Mouse (Mus musculus): ENCODE data around the gene 2310061I04Rik. TPM values are rescaled to one million over a fixed set of nuclear protein-coding genes. Genes with fewer than 3 reads are reported as not detected.

The 2310061I04Rik gene
- polyA plus RNA-seq, 1 experiment from 2014 or later = 32.7 TPM

DNA sequence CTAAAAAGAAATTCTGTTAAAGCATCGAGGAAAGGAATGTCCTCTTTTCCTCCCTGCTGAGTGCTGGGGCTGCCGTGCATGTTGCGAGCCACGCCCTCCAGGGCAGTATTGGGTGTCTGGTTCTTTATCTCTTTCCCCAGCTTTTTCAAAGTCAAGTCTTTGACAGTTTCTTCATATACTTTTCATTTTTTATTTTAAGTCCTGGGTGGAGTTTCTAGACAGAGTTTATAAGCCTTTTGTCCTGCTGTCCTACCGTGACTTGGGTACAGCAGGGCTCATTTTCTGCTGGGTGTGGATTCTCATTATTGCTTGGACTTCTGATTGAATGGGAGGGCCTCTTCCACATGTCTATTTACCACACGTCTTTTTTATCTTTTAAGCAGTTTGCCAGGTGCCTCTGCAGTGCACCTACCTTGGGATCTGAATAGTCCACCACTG lies 22.7 kb upstream of the 2310061I04Rik start:
- Histone ChIP-seq H3K4me3 (ENCODE audit: inconsistent target) (peak overlapping the region; percentile 86; the same call in 1 of the 2 replicates), H3K36me3 (ENCODE audit: inconsistent target) (peaks cover 22% of the 10 kb centered on the region)

DNA sequence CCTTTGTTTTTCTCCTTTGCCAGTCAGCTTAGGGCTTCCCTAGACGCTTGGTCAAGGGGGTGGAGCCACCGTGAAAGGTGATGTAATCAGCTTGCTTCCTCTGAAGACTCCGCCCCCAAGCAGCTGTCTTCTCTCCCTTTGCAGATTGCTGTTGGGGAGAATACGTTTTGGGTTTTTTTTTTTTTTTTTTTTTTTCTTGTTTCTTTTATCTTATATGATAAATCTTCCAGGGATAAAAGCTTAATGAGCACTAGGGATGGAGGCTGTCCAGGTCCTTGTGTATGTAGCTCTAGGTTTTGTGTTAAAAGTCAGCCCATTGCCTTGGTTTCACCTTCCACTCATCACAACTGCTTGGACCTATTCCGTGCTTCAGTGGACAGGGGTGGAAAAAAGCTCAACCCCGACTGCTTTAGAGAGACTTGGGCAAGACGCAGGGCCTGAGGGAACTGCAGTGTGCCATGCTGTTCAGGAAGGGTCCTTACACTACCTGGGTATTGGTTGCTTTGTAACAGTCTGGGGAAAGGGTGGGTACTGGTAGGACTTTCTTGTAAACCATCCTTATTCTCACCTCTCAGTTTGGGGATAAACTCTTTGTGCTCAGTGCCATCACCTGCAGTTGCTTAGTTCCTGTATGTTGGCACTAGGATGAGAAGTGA lies 22.0 kb upstream of the 2310061I04Rik start:
- peaks cover 54% of the 10 kb centered on the region for H3K79me2 ChIP-seq (ENCODE audit: inconsistent target)
- WGBS (ENCODE audit: missing documents) = 7% methylated on average over 5 of the region's 7 CpGs
- peak overlapping the region; percentile 86 for H3K4me3 ChIP-seq (ENCODE audit: inconsistent target)
- H3K36me3 ChIP-seq (ENCODE audit: inconsistent target) = peaks cover 15% of the 10 kb centered on the region
- peak overlapping the region; percentile 98 for H3K27ac ChIP-seq

More for the DNA sequence above, 22.7 kb upstream of the 2310061I04Rik start:
- peaks cover 47% of the 10 kb centered on the region for H3K79me2 ChIP-seq (ENCODE audit: inconsistent target)
- H3K27ac ChIP-seq = peak overlapping the region; percentile 98
- WGBS (ENCODE audit: missing documents) = 60% methylated on average over 6 of the region's 6 CpGs

DNA sequence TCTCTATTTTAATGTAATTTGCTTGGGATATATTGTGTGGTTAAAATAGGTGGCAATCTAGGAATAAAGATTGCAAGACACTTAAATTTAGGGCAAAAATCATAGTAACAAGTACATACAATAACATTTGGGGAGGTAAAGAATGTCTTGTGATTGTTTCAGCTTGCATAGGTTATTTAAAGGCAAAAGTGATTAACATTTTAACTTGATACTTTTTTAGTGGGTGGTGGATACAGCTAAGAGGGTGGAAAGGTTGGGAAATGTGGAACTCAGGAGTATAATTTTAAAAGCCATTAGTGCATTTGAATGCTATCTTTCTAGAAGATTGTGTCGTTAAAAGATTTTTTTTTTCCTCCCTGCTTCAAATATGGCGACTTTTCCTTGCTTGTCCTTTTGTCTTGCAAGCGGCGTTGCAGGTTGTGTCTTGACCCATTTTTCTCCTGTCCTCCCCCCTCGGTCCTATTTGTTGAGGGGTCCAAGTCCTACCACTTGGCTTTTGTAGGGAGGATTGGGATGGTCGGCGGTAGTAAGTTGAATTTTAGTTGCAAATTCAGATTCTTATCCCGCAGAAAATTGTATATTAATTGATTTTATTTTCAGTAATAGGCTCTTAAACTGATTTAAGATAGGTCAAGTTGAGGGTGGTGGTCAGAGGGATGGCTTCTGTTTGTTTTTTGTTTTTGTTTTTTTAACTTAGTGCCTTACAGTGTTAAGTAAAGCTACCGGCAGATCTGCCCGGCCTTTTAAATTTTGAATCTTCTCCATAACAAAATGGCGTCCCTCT lies 21.2 kb upstream of the 2310061I04Rik start:
- H3K79me2 ChIP-seq (ENCODE audit: inconsistent target) = peaks cover 61% of the 10 kb centered on the region
- WGBS (ENCODE audit: missing documents) = 0% methylated on average over 11 of the region's 11 CpGs

DNA sequence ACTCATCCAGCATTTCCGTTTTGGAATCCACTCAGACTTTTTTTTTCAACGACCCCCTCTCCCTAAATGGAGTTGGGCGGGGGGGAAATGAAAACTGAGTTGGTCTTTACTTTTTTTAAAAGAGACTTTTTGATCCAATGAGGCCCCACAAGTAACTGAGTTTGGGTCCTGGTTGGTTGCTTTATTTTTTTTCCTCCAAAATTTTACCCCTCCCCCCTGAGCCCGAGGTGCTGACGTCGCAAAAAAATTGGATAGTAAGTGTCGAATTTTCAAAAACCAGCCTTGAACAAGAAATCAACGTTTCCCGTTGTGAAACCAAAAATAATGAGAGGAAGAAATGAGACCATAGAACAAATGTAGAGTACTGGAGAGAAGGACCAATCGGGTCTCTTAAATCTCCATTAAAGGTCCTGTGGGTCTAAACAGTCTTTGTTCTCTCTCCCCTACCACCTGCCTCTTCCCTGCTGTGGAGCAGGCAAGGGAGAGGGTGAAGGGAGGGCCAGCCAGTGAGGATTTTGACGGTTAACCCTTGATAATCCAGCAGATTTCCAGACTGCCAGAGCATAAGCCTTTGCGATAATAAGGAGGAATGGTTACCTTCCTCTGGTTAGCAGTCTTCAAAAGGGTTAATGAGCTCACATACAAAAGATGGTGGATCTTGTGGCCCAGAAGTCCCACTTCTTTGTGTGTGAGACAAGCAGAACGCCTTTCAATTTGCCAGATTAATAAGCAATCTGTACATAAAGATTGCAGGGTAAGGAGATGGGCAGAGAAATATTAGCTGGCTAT lies 20.4 kb upstream of the 2310061I04Rik start:
- Histone ChIP-seq H3K79me2 (ENCODE audit: inconsistent target) (peaks cover 70% of the 10 kb centered on the region), H3K4me3 (ENCODE audit: inconsistent target) (peak overlapping the region; percentile 86), H3K27ac (peak overlapping the region; percentile 98), H3K36me3 (ENCODE audit: inconsistent target) (peaks cover 8% of the 10 kb centered on the region)
- WGBS (ENCODE audit: missing documents) = under 1% methylated on average over 11 of the region's 13 CpGs

More for the DNA sequence above, 21.2 kb upstream of the 2310061I04Rik start:
- H3K27ac ChIP-seq = peak overlapping the region; percentile 98
- peaks cover 7% of the 10 kb centered on the region for H3K36me3 ChIP-seq (ENCODE audit: inconsistent target)
- peak overlapping the region; percentile 86 for H3K4me3 ChIP-seq (ENCODE audit: inconsistent target)

DNA sequence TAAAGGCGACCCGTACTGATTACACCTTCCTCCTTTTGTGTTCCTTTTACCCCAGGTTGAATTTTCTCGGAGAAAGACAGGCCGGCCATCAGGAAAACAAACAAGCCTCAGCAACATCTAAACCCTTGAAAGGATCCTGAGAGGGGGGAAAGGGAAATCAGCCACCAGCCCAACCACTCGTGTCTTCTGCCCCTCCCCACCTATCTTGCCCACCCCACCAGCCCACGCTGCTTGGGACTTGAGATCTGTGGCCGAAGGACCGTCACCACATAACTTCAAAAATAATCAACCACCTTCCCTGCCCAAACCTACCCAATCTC lies 19.9 kb upstream of the 2310061I04Rik start:
- 0% methylated on average over 8 of the region's 8 CpGs for WGBS (ENCODE audit: missing documents)
- Histone ChIP-seq H3K79me2 (ENCODE audit: inconsistent target) (peaks cover 75% of the 10 kb centered on the region), H3K27ac (peak overlapping the region; percentile 98), H3K4me3 (ENCODE audit: inconsistent target) (peak overlapping the region; percentile 86), H3K36me3 (ENCODE audit: inconsistent target) (peaks cover 14% of the 10 kb centered on the region)

DNA sequence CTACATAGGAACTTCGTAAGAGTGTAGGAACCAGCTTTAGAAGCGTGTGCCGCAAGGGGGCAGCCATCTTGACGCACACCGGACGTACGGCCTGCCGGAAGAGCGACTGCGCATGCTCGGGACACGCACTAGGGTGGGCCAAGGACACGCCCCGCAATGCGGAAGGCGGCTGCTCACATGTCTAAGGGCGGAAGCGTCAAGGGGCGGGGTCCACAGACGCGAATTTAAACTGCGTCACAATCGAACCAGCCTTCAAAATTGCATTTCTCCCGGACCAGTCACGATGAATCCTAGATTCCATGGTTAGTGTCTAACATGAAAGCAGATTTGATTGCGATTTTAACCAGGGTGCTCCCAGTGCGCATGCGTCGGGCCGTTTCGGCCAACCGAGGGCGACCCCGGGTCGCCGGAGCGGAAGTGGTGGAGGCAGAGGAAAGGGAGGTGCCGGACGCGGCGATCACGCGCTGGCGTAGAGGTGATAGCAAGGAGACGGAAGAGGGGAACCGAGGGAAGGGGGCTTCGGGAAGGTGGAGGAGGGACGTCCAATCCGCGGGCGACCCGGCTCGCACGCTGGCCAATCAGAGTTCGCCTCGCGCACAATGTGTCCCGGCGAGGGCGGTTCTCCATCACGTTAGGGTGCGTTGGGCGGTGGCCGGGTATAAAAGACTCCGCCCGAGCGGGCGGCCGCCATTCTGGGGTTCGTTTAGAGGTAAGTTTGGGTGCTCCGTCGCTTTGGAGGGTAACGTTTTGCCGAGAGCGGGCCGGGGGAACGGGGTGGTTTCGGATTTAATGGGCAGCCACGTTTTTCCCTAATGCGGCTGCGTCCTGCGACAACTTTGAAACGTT lies 19.3 kb upstream of the 2310061I04Rik start, which contains the start of the genes Mrps18b and Ppp1r10:
Gene Mrps18b, minus strand, starts transcription at position 93 of the 846 bp plus-strand sequence.
Gene Ppp1r10, plus strand, starts transcription at position 138 of the 846 bp plus-strand sequence.
- WGBS (ENCODE audit: missing documents) = under 1% methylated on average over 73 of the region's 83 CpGs
- Histone ChIP-seq H3K79me2 (ENCODE audit: inconsistent target) (peaks cover 81% of the 10 kb centered on the region), H3K4me3 (ENCODE audit: inconsistent target) (peak within 1 kb of the TSS; percentile 91), H3K27ac (peak within 1 kb of the TSS; percentile 98), H3K36me3 (ENCODE audit: inconsistent target) (peaks cover 14% of the 10 kb centered on the region)

DNA sequence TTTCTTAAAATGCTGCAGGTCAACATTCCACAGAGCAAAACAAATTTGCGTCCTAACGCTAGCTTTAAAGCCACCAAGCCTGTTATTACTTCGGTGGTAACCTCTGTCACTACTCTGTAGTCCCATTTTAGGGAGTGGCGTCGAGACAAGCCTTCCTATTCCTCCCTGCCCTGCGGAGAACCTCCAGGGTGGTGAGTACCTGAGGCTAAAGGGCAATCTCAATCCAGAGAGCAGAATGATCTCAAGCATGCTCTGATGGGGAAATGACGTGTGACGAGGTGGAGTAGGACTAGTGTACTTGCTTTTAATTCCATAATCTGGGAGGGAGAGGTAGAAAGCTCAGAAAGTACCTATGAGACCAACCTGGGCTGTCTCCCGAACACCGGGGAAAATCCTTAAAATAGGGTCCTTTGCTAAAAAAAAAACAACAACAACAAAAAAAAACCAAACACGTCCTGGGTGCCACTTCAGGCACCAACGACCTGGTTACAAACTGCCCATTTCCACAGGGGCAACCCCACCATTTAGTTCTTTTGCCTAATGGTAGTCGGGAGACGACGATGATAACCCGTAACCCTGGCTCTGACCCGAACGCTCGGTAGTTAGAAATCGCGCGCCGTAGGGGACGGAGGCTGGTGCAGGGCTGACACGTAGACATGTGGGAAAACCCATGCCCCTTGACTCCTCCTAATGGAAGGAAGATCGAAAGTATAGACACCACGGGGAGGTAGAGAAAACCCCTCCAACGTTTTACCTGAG lies 18.5 kb upstream of the 2310061I04Rik start:
- peak overlapping the region; percentile 91 for H3K4me3 ChIP-seq (ENCODE audit: inconsistent target)
- H3K79me2 ChIP-seq (ENCODE audit: inconsistent target) = peaks cover 87% of the 10 kb centered on the region
- peaks cover 14% of the 10 kb centered on the region for H3K36me3 ChIP-seq (ENCODE audit: inconsistent target)
- H3K27ac ChIP-seq = peak overlapping the region; percentile 98
- WGBS (ENCODE audit: missing documents) = 3% methylated on average over 28 of the region's 28 CpGs

DNA sequence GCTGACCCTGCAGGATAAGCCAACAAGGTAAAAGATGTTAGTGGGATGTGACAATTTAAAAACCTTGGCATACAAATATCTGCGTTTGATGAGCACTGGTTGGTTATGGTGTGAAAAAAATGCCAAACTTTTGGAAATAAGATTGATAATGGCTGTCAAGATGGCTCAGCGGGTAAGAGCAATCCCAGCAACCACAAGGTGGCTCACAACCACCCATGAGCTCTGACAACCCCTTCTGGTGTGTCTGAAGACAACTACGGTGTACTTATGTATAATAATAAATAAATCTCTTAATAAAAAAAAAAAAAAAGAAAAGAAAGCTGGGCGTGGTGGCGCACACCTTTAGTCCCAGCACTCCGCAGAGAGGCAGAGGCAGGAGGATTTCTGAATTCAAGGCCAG lies 17.7 kb upstream of the 2310061I04Rik start:
- H3K4me3 ChIP-seq (ENCODE audit: inconsistent target) = peak overlapping the region; percentile 91
- H3K36me3 ChIP-seq (ENCODE audit: inconsistent target) = peaks cover 14% of the 10 kb centered on the region
- WGBS (ENCODE audit: missing documents) = 80% methylated on average over 5 of the region's 6 CpGs
- peaks cover 81% of the 10 kb centered on the region for H3K79me2 ChIP-seq (ENCODE audit: inconsistent target)
- H3K27ac ChIP-seq = peak overlapping the region; percentile 98; the same call in 1 of the 2 replicates

DNA sequence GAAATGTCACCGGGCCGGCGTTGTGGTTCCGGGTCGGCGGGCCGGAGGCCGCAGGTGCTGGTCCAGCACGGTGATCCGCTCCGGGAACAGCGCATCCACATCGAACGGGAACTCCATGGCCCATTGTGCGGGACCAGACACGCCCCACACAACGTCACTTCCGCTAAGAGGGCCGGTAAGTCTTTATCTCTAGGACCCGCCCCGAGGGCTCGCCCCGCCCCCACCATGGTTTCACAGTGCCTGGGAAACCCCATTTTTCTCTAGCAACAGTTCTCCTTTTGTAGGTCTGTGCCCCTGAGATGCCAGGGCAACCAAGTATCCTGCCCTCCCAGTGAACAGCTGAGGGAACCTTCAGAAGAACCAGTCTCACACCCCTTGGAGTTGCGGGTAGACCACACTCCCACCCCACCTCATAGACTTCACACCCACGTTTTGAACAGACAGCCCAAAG lies 12.7 kb upstream of the 2310061I04Rik start, which contains the start of gene Atat1:
Gene Atat1, minus strand, starts transcription at position 157 of the 451 bp plus-strand sequence.
- 0% methylated on average over 13 of the region's 25 CpGs for WGBS (ENCODE audit: missing documents)
- H3K27ac ChIP-seq = peak within 1 kb of the TSS; percentile 41
- peaks cover 41% of the 10 kb centered on the region for H3K79me2 ChIP-seq (ENCODE audit: inconsistent target)
- H3K36me3 ChIP-seq (ENCODE audit: inconsistent target) = peaks cover 14% of the 10 kb centered on the region
- H3K4me3 ChIP-seq (ENCODE audit: inconsistent target) = peak within 1 kb of the TSS; percentile 43

DNA sequence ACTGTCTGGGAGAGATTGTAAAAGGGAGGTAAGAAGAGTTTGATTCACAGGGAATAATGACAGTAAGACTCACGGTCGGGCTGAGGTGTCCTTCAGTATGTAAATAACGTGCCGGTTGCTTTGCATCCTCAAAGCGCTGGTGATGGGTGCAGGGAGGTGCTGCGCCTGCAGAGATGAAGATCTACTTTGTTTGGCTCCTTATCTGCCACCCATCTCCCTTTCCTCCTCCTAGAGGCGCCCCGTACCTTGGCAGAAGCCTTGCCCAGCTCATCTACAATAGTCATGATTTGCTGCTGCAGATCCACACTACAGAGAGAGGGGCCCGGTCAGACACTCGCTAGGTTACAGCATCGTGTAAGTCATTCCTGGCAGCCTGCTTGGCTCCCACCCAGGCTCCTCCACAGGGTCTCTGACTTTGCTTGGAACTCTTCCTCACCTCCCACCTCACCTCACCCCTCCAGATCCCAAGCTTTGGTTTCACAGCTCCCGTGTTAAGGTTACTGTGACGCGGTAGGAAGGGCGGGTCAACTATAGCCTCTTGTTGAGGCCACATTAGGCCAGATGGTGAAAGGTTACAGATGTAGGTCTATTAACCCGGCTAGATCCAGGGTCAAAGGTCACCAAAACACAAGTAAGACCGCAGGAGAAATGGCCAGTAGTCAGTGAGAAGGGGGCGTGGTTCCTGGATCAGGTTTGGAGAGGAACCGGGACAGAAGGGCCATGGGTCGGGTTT lies 12.1 kb upstream of the 2310061I04Rik start:
- H3K36me3 ChIP-seq (ENCODE audit: inconsistent target) = peaks cover 14% of the 10 kb centered on the region
- H3K4me3 ChIP-seq (ENCODE audit: inconsistent target) = peak overlapping the region; percentile 43
- H3K79me2 ChIP-seq (ENCODE audit: inconsistent target) = peaks cover 35% of the 10 kb centered on the region
- WGBS (ENCODE audit: missing documents) = 33% methylated on average over 20 of the region's 20 CpGs
- H3K27ac ChIP-seq = no peak overlapping the region

DNA sequence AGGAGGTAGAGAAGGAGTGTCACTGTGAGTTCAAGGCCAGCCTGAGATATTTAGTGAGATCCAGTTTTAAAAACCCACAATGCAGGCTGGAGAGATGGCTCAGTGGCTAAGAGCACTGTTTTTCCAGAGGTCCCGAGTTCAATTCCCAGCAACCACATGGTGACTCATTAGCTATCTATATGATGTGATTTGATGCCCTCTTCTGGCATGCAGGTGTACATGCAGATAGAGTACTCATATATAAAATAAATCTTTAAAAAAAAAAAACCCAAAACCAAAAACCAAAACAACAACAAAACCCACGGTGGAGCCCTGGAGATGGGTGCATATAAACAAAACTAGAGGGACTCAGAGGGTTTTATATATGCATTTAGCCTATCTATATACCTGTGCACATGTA lies 10.4 kb upstream of the 2310061I04Rik start:
- Histone ChIP-seq H3K36me3 (ENCODE audit: inconsistent target) (peaks cover 14% of the 10 kb centered on the region; the same call in 1 of the 2 replicates), H3K4me3 (ENCODE audit: inconsistent target) (no peak overlapping the region), H3K79me2 (ENCODE audit: inconsistent target) (peaks cover 17% of the 10 kb centered on the region), H3K27ac (no peak overlapping the region)
- WGBS (ENCODE audit: missing documents) = 54% methylated on average over 2 of the region's 2 CpGs

DNA sequence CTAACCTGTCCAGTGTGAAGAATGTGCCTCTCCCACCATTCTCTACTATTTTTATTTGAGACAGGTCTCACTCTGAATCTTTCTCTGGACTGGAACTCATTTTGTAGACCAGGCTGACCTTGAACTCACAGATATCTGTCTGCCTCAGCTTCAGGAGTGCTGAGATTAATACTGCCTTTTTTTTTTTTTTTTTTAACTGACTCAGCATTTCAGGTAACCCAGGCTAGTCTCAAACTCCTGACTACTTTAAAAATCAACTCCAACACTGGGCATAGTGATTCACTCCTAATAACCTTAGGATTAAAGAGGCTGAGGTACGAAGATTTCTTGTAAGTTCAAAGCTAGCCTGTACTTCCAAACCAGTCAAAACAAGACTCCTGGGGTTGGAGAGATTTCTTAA lies 8.4 kb upstream of the 2310061I04Rik start:
- H3K36me3 ChIP-seq (ENCODE audit: inconsistent target) = peaks cover 9% of the 10 kb centered on the region; the same call in 1 of the 2 replicates
- H3K27ac ChIP-seq = no peak overlapping the region
- WGBS (ENCODE audit: missing documents) = 100% methylated on average over 1 of the region's 1 CpGs
- H3K4me3 ChIP-seq (ENCODE audit: inconsistent target) = no peak overlapping the region
- H3K79me2 ChIP-seq (ENCODE audit: inconsistent target) = no peaks in the 10 kb centered on the region; the same call in 1 of the 2 replicates
